Mouse (Mus musculus) left cerebral cortex, postnatal 14 days (tissue): ENCODE measurements around the gene Usp20. TPM values are rescaled to one million over a fixed set of nuclear protein-coding genes. Genes with fewer than 3 reads are reported as not detected.
A peak's percentile ranks its signal among the peaks of the same experiment; 100 is the strongest.

Experiments used
- DNase-seq, 2 experiments: peaks; one replicate each; pipeline ENCODE4 v3.0.0; 2021 to 2022; ENCODE audit warnings: low spot score in 2 of 2, mixed read lengths in 1 of 2
- intact Hi-C: fragments of 180-260 bp; cut with DNase I; formaldehyde crosslinking; loops from one replicate; pipeline ENCODE4 v1.15.1; 2025
- total RNA-seq, 2 experiments: library from RNA; stranded (reverse); gene quantifications; 2 replicates each; pipeline ENCODE4 v1.2.3; 2021

The Usp20 gene
- total RNA-seq, 2 experiments from 2014 or later, result 60.5 to 66.1 TPM

DNA sequence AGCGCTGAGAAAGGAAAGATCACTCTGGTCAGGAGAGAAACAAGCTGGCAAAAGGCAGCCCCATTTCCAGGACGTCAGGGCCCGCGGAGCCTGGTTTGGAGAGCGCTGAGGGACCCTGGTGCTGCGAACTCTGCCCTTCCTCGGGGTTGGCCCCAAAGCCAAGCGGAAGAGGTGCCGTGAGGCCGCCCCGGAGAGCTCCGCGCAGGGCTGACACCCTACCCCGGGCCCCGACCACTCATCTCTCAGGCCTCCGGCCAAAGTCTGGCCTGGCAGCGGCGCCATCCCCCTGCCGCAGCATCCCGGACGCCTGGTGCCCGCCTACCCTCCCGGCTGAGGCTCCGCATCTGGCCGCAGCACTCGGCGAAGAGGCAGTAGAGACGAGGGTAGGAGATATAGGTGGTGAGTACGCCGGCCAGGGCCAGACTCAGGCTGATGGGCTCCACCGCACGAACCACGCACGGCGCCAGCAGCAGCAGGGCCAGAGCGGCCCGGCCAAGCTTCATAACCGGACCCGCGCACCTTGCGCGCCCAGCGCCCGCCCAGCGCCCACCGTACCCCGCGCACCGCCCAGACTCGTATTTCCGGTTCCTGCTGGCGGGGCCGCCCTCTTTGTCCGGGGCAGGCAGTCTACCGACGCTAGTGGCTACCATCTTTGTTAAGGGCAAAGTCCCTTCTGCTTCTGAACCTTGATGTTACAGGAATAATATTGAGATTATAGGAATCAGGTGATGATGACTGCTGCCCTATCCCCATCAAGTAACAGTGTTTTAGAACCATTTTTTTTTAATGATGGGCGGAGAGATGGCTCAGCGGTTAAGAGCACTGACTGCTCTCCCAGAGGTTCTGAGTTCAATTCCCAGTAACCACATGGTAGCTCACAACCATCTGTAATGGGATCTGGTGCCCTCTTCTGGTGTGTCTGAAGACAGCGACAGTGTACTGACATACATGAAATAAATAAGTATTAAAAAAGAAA lies 14.4 kb upstream of the Usp20 start, which contains the start of gene Tor1a:
Tor1a (minus strand) TSS at position 582 of the 976 bp plus-strand sequence.
- peak; percentile 91 to 92 for DNase-seq
- intact Hi-C loops, result no loop called here

DNA sequence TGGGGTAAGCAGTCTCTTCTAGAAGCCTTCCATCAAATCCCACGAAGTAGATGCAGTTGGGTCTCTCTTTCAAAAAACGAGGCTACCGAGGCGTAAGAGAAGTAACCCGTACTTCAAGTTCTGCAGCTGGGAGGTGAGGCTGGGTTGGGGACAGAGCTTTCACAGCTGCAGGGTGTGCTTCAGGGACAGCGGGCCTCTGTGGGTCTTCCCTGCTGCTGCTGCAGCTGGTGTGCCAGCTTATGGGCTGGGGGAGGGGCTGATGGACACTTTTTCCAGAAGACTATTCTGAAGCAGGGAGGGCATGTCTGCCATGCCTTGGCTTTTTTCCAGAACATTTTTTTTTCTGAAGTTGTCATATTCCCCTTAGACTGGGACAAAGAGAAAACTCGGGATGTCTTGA lies 945 bp downstream of the Usp20 start:
- intact Hi-C loops, result no loop called here
- peak in 1 of 2 experiments; percentile 42 for DNase-seq

DNA sequence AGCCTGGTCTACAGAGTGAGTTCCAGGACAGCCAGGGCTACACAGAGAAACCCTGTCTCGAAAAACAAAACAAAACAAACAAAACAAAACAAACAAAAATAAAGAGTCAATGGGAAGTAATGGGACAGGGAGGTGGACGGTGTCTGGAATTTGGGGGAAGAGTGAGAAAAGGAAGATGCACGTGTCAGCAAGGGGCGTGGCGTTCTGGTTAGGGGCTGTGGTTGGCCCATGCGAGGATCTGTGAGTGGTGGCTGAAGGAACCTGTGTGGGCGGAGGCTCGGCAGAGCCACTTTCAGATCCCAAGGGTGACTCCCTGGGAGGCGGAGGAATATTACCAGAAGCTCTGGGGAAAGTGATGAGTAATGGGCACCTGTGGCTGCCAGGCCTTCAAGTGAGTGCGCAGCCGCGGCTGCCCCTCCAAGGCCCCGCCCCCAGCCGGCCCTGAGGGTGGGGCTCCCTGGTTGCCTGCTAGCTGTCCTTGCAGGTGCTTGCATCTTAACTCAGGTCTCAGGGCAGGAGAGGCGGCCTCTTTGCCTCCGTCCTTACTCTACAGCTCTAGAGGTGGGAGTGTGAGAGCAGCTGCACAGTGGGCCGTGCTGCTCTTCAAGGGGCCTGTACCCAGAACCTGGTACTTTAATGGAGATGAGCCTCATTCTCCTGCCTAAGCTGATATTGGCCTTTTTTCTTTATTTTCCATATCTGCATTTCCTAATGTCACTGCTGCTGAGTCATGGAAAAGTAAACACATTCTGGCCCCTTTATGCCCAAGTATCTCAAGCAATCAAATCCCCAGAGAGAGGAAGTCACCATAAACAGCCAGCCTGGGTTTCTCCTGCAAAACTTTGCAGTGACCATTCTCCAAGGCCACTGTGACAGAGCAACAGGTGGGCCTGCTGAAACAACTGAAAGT lies 3.3 kb downstream of the Usp20 start:
- DNase-seq, result peak in 1 of 2 experiments; percentile 26
- intact Hi-C loops, result no loop called here

DNA sequence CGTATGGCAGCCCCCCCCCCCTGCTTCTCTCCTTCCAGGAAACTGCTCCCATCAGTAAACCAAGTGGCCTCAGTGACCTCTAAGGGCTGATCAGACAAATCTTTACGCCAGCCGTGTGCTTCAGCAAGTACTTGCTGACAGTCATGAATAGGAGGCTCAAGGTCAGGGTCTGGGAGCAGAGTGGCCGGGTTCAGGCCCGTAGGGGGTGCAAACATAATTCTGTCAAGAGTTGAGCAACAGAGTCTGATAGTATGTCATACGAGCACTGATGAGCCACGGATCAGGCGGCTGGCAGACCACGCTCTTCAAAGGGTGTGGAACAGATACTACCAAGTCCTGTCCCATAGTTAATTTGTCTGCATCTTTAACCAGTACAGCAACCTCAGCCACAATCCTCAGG lies 8.1 kb downstream of the Usp20 start:
- intact Hi-C loops, result no loop called here
- DNase-seq, result no peak

DNA sequence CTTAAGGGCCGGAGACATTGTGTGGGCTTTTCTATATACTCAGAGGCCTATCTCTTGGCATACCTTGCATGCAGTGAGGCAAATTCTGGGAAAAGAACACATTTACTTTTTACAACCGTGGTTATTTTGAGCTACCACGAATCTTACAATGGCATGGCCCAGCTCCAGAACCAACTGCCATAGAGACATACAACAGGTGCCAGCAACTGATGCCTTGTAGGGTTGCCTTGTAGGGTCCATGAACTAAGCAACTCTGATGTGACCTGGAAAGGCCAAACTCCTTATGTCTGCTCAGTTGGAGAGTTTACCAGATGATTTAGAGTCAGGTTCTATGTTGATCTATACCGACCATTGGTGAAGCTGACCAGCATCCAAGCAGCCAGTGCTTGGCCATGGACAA lies 12.8 kb downstream of the Usp20 start:
- DNase-seq, result no peak
- intact Hi-C loops, result no loop called here

DNA sequence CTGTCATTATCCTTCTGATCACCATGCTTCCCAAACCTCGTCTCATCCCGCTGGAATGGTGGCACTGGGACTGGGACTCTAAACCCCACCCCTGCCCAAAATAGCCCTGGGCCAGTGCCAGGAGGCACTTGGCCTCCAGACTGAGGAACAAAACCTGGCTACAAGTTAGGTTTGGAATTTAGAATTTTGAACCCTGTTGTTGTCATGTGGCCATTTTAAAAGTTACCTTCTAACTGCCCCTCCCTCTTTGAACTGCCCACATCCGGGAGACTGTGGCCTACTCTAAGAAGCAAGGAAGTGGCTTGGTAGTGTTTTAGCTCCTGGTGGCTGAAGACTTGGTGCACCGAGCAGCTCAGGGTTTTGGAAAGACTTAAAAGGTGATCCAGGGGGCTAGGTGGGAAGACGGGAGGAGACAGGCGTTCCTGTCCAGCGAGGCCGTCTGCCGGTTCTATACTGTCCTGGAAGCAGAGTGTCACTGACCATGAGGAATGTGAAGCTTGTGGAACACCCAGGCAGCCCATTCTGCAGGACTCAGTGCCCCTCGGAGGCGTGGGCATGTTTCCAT lies 13.4 kb downstream of the Usp20 start:
- intact Hi-C loops, result no loop called here
- no peak for DNase-seq

DNA sequence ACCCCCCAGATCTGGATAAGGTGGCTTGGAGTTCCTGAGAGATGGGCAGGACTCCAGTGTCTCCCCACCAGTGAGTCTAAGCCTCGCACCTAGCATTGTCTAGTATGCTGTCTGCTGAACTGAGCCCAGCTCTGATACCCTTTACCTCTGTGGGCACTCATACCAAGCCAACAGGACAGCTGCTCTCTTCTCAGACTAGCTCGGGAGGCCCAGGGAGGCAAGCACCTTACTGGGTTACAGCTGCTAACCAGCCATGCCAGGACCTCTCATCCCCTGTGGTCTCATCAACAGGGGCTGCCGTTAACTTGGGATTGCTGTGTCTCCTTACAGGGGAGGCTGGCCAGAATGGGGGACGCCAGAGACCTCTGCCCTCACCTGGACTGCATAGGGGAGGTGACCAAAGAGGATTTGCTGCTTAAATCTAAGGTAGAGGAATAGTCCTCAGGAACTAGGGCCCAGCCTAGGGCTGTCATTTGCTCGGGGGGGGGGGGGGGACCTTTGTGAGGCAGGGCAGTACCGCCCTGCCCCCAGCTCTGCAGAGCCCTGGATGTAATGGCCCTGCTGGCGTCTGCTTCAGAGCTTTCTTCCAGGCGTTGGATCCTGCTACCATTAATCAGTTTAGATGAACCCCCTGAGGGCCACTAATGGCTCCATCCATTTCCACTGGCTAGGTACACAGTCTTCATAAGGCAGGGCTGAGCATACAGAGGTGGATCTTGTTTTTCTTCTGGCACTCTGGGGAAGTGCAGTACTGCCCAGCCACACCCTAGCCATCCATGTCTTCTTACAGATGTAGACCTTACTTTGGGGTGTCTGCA lies 16.6 kb downstream of the Usp20 start:
- intact Hi-C loops, result no loop called here
- DNase-seq, result no peak

DNA sequence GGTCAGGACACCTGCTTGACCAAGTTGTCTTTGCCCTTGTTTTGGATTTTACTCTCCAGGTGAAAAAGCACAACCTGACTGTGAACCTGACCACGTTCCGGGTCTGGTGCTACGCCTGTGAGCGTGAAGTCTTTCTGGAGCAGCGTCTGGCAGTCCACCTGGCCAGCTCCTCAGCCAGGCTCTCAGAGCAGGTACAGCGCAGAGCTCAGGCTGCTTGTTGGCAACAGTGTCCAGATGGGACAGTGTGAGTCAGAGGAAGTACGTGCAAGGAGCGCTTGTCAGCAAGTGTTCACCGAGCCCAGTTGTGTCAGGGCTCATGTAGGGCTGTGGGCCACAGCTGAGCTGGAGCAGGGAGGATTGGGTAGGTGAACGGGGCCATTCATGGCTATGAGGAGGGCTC lies 20.8 kb downstream of the Usp20 start:
- intact Hi-C loops, result no loop called here
- no peak for DNase-seq

DNA sequence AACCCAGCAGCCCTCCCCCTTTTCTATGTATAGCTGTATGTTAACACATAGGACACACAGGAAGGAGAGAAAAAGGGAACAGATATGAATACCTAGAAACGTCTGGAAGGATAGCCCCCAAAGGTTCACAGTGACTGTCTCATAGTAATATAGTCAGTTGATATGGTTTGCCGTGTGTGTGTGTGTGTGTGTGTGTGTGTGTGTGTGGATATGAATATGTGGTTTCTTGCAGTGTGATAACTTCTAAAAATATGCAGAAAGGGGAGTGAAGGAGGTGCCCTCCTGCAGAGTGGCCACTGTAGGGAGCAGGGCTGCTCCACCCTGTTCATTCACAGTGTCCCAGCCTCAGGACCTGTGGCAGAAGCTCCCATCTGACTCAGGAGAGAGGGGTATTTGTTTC lies 23.4 kb downstream of the Usp20 start:
- intact Hi-C loops, result no loop called here
- DNase-seq, result no peak

DNA sequence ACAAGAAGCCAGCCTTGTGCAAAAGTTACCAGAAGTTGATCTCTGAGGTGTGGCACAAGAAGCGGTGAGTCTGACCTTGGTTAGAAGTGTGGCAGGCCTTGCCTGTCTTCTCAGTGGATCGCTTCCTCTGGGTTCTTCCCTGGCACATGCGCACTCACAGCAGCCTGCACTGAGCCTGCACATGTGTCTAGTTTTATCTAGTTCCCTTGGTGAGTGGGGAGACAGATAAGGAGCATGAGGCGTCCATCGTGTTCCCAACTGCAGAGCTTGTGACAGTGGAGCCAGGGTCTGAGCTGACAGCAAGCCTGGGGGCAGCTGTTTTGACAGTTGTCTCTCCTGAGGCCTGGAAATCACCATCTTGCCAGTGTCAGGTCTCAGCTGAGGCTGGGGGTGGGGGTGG lies 24.4 kb downstream of the Usp20 start:
- DNase-seq, result no peak
- intact Hi-C loops, result no loop called here

DNA sequence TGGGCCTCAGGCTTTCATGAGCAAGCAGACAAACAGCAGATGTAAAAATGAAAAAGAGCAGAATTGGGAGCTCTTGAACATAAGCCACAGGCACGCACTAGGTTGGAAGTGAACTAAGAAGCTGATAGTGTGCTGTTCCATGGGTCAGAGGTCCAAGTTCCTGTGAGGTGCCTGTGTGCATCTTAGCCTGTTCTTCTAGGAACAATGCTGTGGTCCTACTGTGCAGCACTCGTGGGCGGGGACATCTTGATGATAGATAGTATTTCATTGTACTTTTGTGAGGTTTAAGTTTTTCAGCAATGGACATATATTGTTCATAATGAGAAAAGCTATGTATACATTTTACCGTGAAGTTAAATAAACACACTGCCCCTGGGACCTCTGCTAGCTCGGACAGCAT lies 25.1 kb downstream of the Usp20 start:
- intact Hi-C loops, result no loop called here
- DNase-seq, result no peak

DNA sequence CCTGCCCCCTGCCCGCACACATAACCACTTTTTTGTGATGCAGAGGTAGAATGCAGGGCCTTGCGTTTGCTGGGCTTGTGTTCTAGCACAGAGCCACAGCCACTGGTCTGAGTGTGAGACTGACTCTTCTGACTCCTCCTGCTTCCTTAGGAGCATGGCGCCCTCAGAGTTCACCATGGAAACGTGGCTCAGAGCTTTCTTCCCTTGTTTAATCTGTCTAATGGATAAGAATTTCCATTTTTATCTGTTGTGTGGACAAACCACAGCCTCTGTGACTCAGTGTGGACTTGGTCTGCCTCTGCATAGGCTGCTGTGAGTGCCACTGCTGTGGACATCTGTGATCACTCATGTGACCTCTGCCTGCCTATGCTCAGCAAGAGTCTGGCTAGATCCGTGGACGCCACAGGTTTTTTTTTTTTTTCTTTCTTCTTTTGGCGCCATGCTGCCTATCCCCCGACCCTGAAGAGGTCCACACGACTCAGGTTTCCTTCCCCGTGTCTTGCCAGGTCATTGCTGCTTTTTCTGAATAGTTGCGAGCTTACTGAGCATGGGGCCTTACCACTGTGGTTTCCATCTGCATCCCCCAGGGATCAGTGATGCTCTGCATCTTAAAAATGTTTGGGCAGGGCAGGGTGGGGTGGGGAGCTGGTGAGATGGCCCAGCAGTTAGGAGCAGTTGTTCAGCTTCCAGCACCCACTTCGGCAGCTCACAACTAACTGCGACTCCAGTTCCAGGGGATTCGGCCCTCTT lies 31.5 kb downstream of the Usp20 start:
- intact Hi-C loops, result no loop called here
- DNase-seq, result no peak

DNA sequence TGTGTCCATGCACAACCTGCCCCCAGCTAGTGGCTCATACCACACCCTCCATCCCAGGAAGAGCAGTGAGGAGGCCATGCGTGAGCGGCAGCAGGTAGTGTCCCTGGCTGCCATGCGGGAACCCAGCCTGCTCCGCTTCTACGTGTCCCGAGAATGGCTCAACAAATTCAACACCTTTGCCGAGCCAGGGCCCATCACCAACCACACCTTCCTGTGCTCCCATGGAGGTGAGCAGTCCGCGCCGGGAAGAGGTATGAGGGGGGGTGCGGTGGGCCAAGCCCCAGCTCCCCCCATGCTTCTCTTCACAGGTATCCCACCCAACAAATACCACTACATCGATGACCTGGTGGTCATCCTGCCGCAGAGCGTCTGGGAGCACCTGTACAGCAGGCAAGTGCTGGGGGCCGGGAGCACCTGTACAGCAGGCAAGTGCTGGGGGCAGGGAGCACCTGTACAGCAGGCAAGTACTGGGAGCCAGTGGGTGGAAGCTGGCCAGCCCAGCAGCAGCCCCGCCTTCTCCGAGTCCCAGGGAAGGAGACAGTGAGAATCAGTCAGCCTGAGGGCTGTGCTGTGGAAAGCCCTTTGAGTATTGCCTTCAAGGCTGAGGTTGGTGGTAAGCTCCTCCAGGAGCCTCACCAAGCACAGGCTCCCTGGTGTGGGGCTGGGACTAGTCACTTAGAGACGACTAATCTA lies 35.7 kb downstream of the Usp20 start:
- no peak for DNase-seq
- intact Hi-C loops, result no loop called here

DNA sequence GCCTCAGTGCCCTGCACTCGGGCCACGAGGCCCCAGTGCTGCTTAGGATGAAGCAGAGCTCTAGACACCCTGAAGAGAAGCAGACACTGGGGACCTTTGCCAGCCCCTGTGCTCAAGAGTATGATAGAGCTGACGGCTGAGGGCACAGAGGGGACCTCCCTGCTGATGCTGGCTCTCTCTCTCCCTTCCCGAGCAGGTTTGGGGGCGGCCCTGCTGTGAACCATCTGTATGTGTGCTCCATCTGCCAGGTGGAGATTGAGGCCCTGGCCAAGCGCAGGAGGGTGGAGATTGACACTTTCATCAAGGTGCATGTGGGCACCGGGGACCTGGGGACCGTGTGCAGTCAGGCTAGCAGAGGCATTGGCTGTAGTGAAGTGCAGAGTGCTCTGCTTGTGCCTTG lies 36.4 kb downstream of the Usp20 start:
- intact Hi-C loops, result no loop called here
- no peak for DNase-seq

DNA sequence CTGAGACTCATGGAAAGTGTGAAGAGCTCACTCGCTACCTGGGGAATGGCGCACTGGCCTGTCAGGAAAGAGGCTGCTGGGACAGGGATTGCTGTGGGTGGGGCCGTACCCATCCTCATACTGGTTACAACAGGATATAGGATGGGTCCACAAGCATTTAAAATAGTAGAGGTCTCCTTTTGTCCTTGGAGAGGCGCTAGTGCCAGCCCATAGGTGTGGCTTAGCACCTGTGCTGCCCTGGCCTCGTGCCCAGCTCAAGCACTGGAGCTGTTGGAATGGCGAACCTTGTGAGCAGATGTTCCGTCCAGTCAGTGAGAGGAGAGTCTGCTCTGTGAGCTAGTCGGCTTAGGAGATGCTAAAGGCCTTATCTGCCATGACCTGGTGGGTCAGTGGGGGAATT lies 36.9 kb downstream of the Usp20 start:
- no peak for DNase-seq
- intact Hi-C loops, result no loop called here

DNA sequence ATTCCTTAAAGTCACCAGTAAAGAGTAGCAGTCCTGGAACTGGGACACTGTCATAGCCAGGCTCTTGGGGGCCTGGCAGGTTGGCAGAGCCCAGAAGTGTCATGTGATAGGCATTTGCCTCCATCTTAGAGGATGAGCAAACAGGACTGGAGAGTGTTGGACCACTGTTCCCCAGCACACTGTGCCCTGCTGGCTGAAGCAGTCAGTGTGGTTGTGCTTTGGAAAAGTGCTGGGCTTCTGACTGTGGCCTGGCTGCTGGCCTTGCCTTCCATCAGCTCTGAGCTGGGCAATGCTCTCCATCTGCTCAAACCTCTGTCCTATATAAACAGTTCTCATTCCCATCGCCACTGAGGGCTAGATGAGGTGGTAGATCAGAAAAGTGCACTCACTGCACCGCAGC lies 38.1 kb downstream of the Usp20 start:
- intact Hi-C loops, result loop anchor here (5.0 kb wide), 1 partner anchor 122 kb away; the partner anchor contains the start of gene Fnbp1
- no peak for DNase-seq

DNA sequence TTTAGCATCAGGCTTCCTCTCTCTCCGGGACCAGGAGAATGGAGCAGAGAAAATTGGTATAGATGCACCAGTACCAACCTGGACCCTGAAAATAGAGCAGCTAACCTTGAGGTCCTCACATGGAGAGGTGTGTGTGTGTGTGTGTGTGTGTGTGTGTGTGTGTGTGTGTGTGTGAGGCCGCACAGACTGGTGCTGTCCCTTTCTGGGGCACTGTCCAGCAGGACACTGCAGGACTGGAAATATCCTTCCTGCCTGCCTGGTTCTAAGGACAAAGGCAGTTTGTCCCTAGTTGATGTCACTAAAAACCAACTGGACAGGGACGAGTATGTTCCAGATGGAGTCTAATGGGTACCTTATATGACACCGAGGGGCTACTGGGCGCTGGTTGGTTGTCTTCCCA lies 41.9 kb downstream of the Usp20 start:
- intact Hi-C loops, result loop anchor here (5.0 kb wide), 1 partner anchor 118 kb away; the partner anchor contains the start of gene Fnbp1
- DNase-seq, result no peak
